Mouse (Mus musculus) gastrocnemius, postnatal 25 days (tissue): Measurements from ENCODE around the gene Sh3d19. TPM values are rescaled to one million over a fixed set of nuclear protein-coding genes. Genes with fewer than 3 reads are reported as not detected.
"Not testable (repeated sequence)": the region's sequence is repeated elsewhere in the genome, so short reads cannot be mapped to it uniquely, and the experiment has no call there.

Experiments used
- DNase-seq: peaks from one replicate; pipeline ENCODE4 v3.0.0; 2022
- total RNA-seq, 2 experiments: library from RNA; stranded (reverse); gene quantifications; 1 replicate in 1 of 2; 2 replicates in 1 of 2; pipeline ENCODE4 v1.2.3; 2021

Gene Sh3d19
- total RNA-seq, 2 experiments from 2014 or later: 20.0 to 20.6 TPM

GRCm38 (mm10) chr3:86093907-86094306, 123.0 kb downstream of the Sh3d19 start:
- no peak for DNase-seq

- no peak for DNase-seq
Measured at GRCm38 (mm10) chr3:86101956-86102355, 131.0 kb downstream of the Sh3d19 start.

- no peak for DNase-seq
Measured at GRCm38 (mm10) chr3:86103449-86104291, 132.8 kb downstream of the Sh3d19 start.

- DNase-seq: not testable (repeated sequence)
Measured at GRCm38 (mm10) chr3:86104433-86104832, 133.5 kb downstream of the Sh3d19 start.

- no peak for DNase-seq
Measured at GRCm38 (mm10) chr3:86104909-86105308, 134.0 kb downstream of the Sh3d19 start.

- no peak for DNase-seq
Measured at GRCm38 (mm10) chr3:86106086-86106632, 135.2 kb downstream of the Sh3d19 start.

- no peak for DNase-seq
Measured at GRCm38 (mm10) chr3:86107637-86108539, 137.0 kb downstream of the Sh3d19 start.

GRCm38 (mm10) chr3:86108576-86108975, 137.7 kb downstream of the Sh3d19 start:
- no peak for DNase-seq

- no peak for DNase-seq
Measured at GRCm38 (mm10) chr3:86109099-86109498, 138.2 kb downstream of the Sh3d19 start.

GRCm38 (mm10) chr3:86110077-86110476, 139.2 kb downstream of the Sh3d19 start:
- DNase-seq: peak; percentile 19

- DNase-seq: no peak
Measured at GRCm38 (mm10) chr3:86112766-86113165, 141.9 kb downstream of the Sh3d19 start.

- no peak for DNase-seq
Measured at GRCm38 (mm10) chr3:86114659-86115338, 143.9 kb downstream of the Sh3d19 start.

- DNase-seq: no peak
Measured at GRCm38 (mm10) chr3:86116951-86117350, 146.0 kb downstream of the Sh3d19 start.

- DNase-seq: no peak
Measured at GRCm38 (mm10) chr3:86119237-86119932, 148.5 kb downstream of the Sh3d19 start.

GRCm38 (mm10) chr3:86122156-86122555, 151.2 kb downstream of the Sh3d19 start:
- DNase-seq: no peak

- DNase-seq: no peak
Measured at GRCm38 (mm10) chr3:86123251-86123746, 152.4 kb downstream of the Sh3d19 start.

GRCm38 (mm10) chr3:86129757-86130156, 158.8 kb downstream of the Sh3d19 start:
- no peak for DNase-seq

- DNase-seq: no peak
Measured at GRCm38 (mm10) chr3:86134939-86135638, 164.2 kb downstream of the Sh3d19 start.

- no peak for DNase-seq
Measured at GRCm38 (mm10) chr3:86135886-86136563, 165.1 kb downstream of the Sh3d19 start.
